Mouse (Mus musculus): Measurements from ENCODE around the gene Hk3. TPM values are rescaled to one million over a fixed set of nuclear protein-coding genes. Genes with fewer than 3 reads are reported as not detected.

Hk3 gene
- polyA plus RNA-seq, 1 experiment = 1.7 TPM

GRCm38 (mm10) chr13:55004646-55005045 is 16.5 kb downstream of the Hk3 start:
- 45% methylated on average over 11 of the region's 11 CpGs for WGBS
- H3K4me1 ChIP-seq (ENCODE audit: control insufficient read depth, insufficient read depth, insufficient read length, low read length) = no peaks in the 10 kb centered on the region

GRCm38 (mm10) chr13:55002090-55002489 is 19.1 kb downstream of the Hk3 start:
- no peak overlapping the region for H3K4me3 ChIP-seq (ENCODE audit: low read depth, low read length)
- no peaks in the 10 kb centered on the region for H3K4me1 ChIP-seq (ENCODE audit: control insufficient read depth, insufficient read depth, insufficient read length, low read length)
- no peaks in the 10 kb centered on the region for H3K27me3 ChIP-seq (ENCODE audit: control insufficient read depth, insufficient read depth, low read length)
- H3K36me3 ChIP-seq (ENCODE audit: control insufficient read depth, insufficient read depth, low read length) = no peaks in the 10 kb centered on the region
- 76% methylated on average over 10 of the region's 10 CpGs for WGBS
- H3K27ac ChIP-seq (ENCODE audit: insufficient read depth, low read depth, low read length) = no peak overlapping the region
- TF ChIP-seq POLR2A (IDR thresholded peaks at IDR 0.05; ENCODE audit: low read depth, low read length) (no peak), CTCF (IDR thresholded peaks at IDR 0.05; ENCODE audit: extremely low read depth, insufficient read length, insufficient replicate concordance, low read depth, low read length) (no peak)

More at GRCm38 (mm10) chr13:55004646-55005045, 16.5 kb downstream of the Hk3 start:
- Histone ChIP-seq H3K36me3 (ENCODE audit: control insufficient read depth, insufficient read depth, low read length) (no peaks in the 10 kb centered on the region), H3K27me3 (ENCODE audit: control insufficient read depth, insufficient read depth, low read length) (no peaks in the 10 kb centered on the region), H3K4me3 (ENCODE audit: low read depth, low read length) (no peak overlapping the region), H3K27ac (ENCODE audit: insufficient read depth, low read depth, low read length) (no peak overlapping the region)
- TF ChIP-seq CTCF (IDR thresholded peaks at IDR 0.05; ENCODE audit: extremely low read depth, insufficient read length, insufficient replicate concordance, low read depth, low read length) (no peak), POLR2A (IDR thresholded peaks at IDR 0.05; ENCODE audit: low read depth, low read length) (no peak)

GRCm38 (mm10) chr13:55000433-55000832 is 20.8 kb downstream of the Hk3 start:
- H3K4me3 ChIP-seq (ENCODE audit: low read depth, low read length) = no peak overlapping the region
- H3K27me3 ChIP-seq (ENCODE audit: control insufficient read depth, insufficient read depth, low read length) = no peaks in the 10 kb centered on the region
- H3K4me1 ChIP-seq (ENCODE audit: control insufficient read depth, insufficient read depth, insufficient read length, low read length) = no peaks in the 10 kb centered on the region
- H3K27ac ChIP-seq (ENCODE audit: insufficient read depth, low read depth, low read length) = no peak overlapping the region
- 76% methylated on average over 10 of the region's 10 CpGs for WGBS
- TF ChIP-seq POLR2A (IDR thresholded peaks at IDR 0.05; ENCODE audit: low read depth, low read length) (no peak), CTCF (IDR thresholded peaks at IDR 0.05; ENCODE audit: extremely low read depth, insufficient read length, insufficient replicate concordance, low read depth, low read length) (no peak)
- no peaks in the 10 kb centered on the region for H3K36me3 ChIP-seq (ENCODE audit: control insufficient read depth, insufficient read depth, low read length)

GRCm38 (mm10) chr13:54997568-54997967 is 23.6 kb downstream of the Hk3 start:
- WGBS = 89% methylated on average over 8 of the region's 8 CpGs
- Histone ChIP-seq H3K4me3 (ENCODE audit: low read depth, low read length) (no peak overlapping the region), H3K27me3 (ENCODE audit: control insufficient read depth, insufficient read depth, low read length) (no peaks in the 10 kb centered on the region), H3K36me3 (ENCODE audit: control insufficient read depth, insufficient read depth, low read length) (no peaks in the 10 kb centered on the region), H3K27ac (ENCODE audit: insufficient read depth, low read depth, low read length) (no peak overlapping the region), H3K4me1 (ENCODE audit: control insufficient read depth, insufficient read depth, insufficient read length, low read length) (no peaks in the 10 kb centered on the region)
- TF ChIP-seq POLR2A (IDR thresholded peaks at IDR 0.05; ENCODE audit: low read depth, low read length) (no peak), CTCF (IDR thresholded peaks at IDR 0.05; ENCODE audit: extremely low read depth, insufficient read length, insufficient replicate concordance, low read depth, low read length) (no peak)

GRCm38 (mm10) chr13:54995161-54995560 is 26.0 kb downstream of the Hk3 start:
- TF ChIP-seq POLR2A (IDR thresholded peaks at IDR 0.05; ENCODE audit: low read depth, low read length) (no peak), CTCF (IDR thresholded peaks at IDR 0.05; ENCODE audit: extremely low read depth, insufficient read length, insufficient replicate concordance, low read depth, low read length) (no peak)
- Histone ChIP-seq H3K4me3 (ENCODE audit: low read depth, low read length) (no peak overlapping the region), H3K27me3 (ENCODE audit: control insufficient read depth, insufficient read depth, low read length) (no peaks in the 10 kb centered on the region), H3K4me1 (ENCODE audit: control insufficient read depth, insufficient read depth, insufficient read length, low read length) (no peaks in the 10 kb centered on the region), H3K36me3 (ENCODE audit: control insufficient read depth, insufficient read depth, low read length) (no peaks in the 10 kb centered on the region), H3K27ac (ENCODE audit: insufficient read depth, low read depth, low read length) (no peak overlapping the region)
- 49% methylated on average over 6 of the region's 6 CpGs for WGBS

GRCm38 (mm10) chr13:54994576-54994975 is 26.6 kb downstream of the Hk3 start:
- H3K27me3 ChIP-seq (ENCODE audit: control insufficient read depth, insufficient read depth, low read length) = no peaks in the 10 kb centered on the region
- no peaks in the 10 kb centered on the region for H3K4me1 ChIP-seq (ENCODE audit: control insufficient read depth, insufficient read depth, insufficient read length, low read length)
- 36% methylated on average over 4 of the region's 4 CpGs for WGBS
- TF ChIP-seq CTCF (IDR thresholded peaks at IDR 0.05; ENCODE audit: extremely low read depth, insufficient read length, insufficient replicate concordance, low read depth, low read length) (no peak), POLR2A (IDR thresholded peaks at IDR 0.05; ENCODE audit: low read depth, low read length) (no peak)
- H3K4me3 ChIP-seq (ENCODE audit: low read depth, low read length) = no peak overlapping the region
- no peak overlapping the region for H3K27ac ChIP-seq (ENCODE audit: insufficient read depth, low read depth, low read length)
- H3K36me3 ChIP-seq (ENCODE audit: control insufficient read depth, insufficient read depth, low read length) = no peaks in the 10 kb centered on the region

- WGBS = 84% methylated on average over 7 of the region's 7 CpGs
- Histone ChIP-seq H3K36me3 (ENCODE audit: control insufficient read depth, insufficient read depth, low read length) (no peaks in the 10 kb centered on the region), H3K4me1 (ENCODE audit: control insufficient read depth, insufficient read depth, insufficient read length, low read length) (no peaks in the 10 kb centered on the region), H3K27ac (ENCODE audit: insufficient read depth, low read depth, low read length) (no peak overlapping the region), H3K27me3 (ENCODE audit: control insufficient read depth, insufficient read depth, low read length) (no peaks in the 10 kb centered on the region), H3K4me3 (ENCODE audit: low read depth, low read length) (no peak overlapping the region)
- TF ChIP-seq POLR2A (IDR thresholded peaks at IDR 0.05; ENCODE audit: low read depth, low read length) (no peak), CTCF (IDR thresholded peaks at IDR 0.05; ENCODE audit: extremely low read depth, insufficient read length, insufficient replicate concordance, low read depth, low read length) (no peak)
Observed at GRCm38 (mm10) chr13:54992215-54992614, 29.0 kb downstream of the Hk3 start.
